Mouse (Mus musculus) thymus, adult 2 months (tissue): Measurements from ENCODE around the gene Map3k14.

ENCODE experiments used
- CTCF ChIP-seq: fragments of 200-500 bp; IDR thresholded peaks from 2 replicates; pipeline ENCODE4 v1.5.1; 2012; ENCODE audit warnings: mild to moderate bottlenecking, control low read depth, low read length, moderate library complexity, borderline replicate concordance; ENCODE audit not compliant: control insufficient read depth, poor library complexity, insufficient read depth; ENCODE audit errors: extremely low read depth
- POLR2A ChIP-seq: fragments of 200-500 bp; IDR thresholded peaks from 2 replicates; pipeline ENCODE4 v1.6.1; 2012; ENCODE audit warnings: mild to moderate bottlenecking, low read length, control low read depth, moderate library complexity; ENCODE audit not compliant: control insufficient read depth, poor library complexity, insufficient read depth; ENCODE audit errors: extremely low read depth

- TF ChIP-seq POLR2A (no peak), CTCF (no peak)
These were observed 18.4 kb downstream of the Map3k14 start for GRCm38 (mm10) chr11:103248837-103249236.
